Mouse (Mus musculus): Measurements from ENCODE around the gene Sars. TPM values are rescaled to one million over a fixed set of nuclear protein-coding genes. Genes with fewer than 3 reads are reported as not detected.

The Sars gene
- polyA plus RNA-seq, 1 experiment from 2014 or later = 119 TPM

- Histone ChIP-seq H3K4me3 (ENCODE audit: low read depth, low read length) (peak overlapping the region; percentile 44; the same call in 1 of the 2 replicates), H3K27me3 (ENCODE audit: insufficient read depth, low read length) (no peaks in the 10 kb centered on the region), H3K9ac (peak overlapping the region; percentile 17), H3K36me3 (ENCODE audit: insufficient read depth) (peaks cover 19% of the 10 kb centered on the region), H3K27ac (ENCODE audit: low read depth) (peak overlapping the region; percentile 25; the same call in 1 of the 2 replicates), H3K9me3 (ENCODE audit: low read depth, low read length) (no peaks in the 10 kb centered on the region), H3K4me2 (peak overlapping the region; percentile 78), H3K4me1 (ENCODE audit: insufficient read depth) (peaks cover 21% of the 10 kb centered on the region)
- 58% methylated on average over 14 of the region's 14 CpGs for whole genome bisulfite sequencing
- no peak for ATAC-seq (ENCODE audit: insufficient read depth)
- TF ChIP-seq CTCF (IDR thresholded peaks at IDR 0.05; ENCODE audit: low read depth) = no peak
- DNase-seq = peak; percentile 50
Observed at GRCm38 (mm10) chr3:108381945-108382875, 62.8 kb downstream of the Sars start.

GRCm38 (mm10) chr3:108380695-108381094 is 64.3 kb downstream of the Sars start:
- 81% methylated on average over 6 of the region's 6 CpGs for WGBS
- Histone ChIP-seq H3K4me2 (no peak overlapping the region), H3K4me3 (ENCODE audit: low read depth, low read length) (no peak overlapping the region), H3K4me1 (ENCODE audit: insufficient read depth) (peaks cover 21% of the 10 kb centered on the region), H3K9me3 (ENCODE audit: low read depth, low read length) (no peaks in the 10 kb centered on the region), H3K27me3 (ENCODE audit: insufficient read depth, low read length) (no peaks in the 10 kb centered on the region), H3K27ac (ENCODE audit: low read depth) (no peak overlapping the region), H3K9ac (no peak overlapping the region), H3K36me3 (ENCODE audit: insufficient read depth) (peaks cover 5% of the 10 kb centered on the region; the same call in 1 of the 2 replicates)
- peak; percentile 62 for TF ChIP-seq CTCF (IDR thresholded peaks at IDR 0.05; ENCODE audit: low read depth)
- DNase-seq (no peak), ATAC-seq (ENCODE audit: insufficient read depth) (no peak)

- no peaks in the 10 kb centered on the region for H3K27me3 ChIP-seq (ENCODE audit: insufficient read depth, low read length)
- H3K36me3 ChIP-seq (ENCODE audit: insufficient read depth) = no peaks in the 10 kb centered on the region
- DNase-seq (no peak), ATAC-seq (ENCODE audit: insufficient read depth) (no peak)
- peaks cover 10% of the 10 kb centered on the region for H3K4me1 ChIP-seq (ENCODE audit: insufficient read depth)
- no peaks in the 10 kb centered on the region for H3K9me3 ChIP-seq (ENCODE audit: low read depth, low read length)
- H3K4me2 ChIP-seq = no peak overlapping the region
- H3K4me3 ChIP-seq (ENCODE audit: low read depth, low read length) = no peak overlapping the region
- no peak for TF ChIP-seq CTCF (IDR thresholded peaks at IDR 0.05; ENCODE audit: low read depth)
- no peak overlapping the region for H3K27ac ChIP-seq (ENCODE audit: low read depth)
- H3K9ac ChIP-seq = no peak overlapping the region
- 72% methylated on average over 7 of the region's 7 CpGs for WGBS
Observed at GRCm38 (mm10) chr3:108378875-108379663, 65.9 kb downstream of the Sars start.

Other genes starting within 250 kb of the Sars start
- 2.0 TPM in 2 replicates for gene Cyb561d1, start 244.0 kb downstream of the Sars start, polyA plus RNA-seq (2014; fragmentation: Nextera tagmentation; extraction: Ambion mirVana)
- 14.0 and 18.1 TPM in 2 replicates for gene Atxn7l2, start 234.3 kb downstream of the Sars start, polyA plus RNA-seq (2014; fragmentation: Nextera tagmentation; extraction: Ambion mirVana)
- gene Sypl2, start 218.6 kb downstream of the Sars start, polyA plus RNA-seq (2014; fragmentation: Nextera tagmentation; extraction: Ambion mirVana) = 0.54 and 0.96 TPM in 2 replicates
- 320 and 323 TPM in 2 replicates for gene Psma5, start 188.3 kb downstream of the Sars start, polyA plus RNA-seq (2014; fragmentation: Nextera tagmentation; extraction: Ambion mirVana)
- gene Sort1, start 161.1 kb downstream of the Sars start, polyA plus RNA-seq (2014; fragmentation: Nextera tagmentation; extraction: Ambion mirVana) = 32.7 and 33.2 TPM in 2 replicates
- gene Mybphl, start 80.3 kb downstream of the Sars start, polyA plus RNA-seq (2014; fragmentation: Nextera tagmentation; extraction: Ambion mirVana) = 0.75 and 4.7 TPM in 2 replicates
- gene Psrc1, start 61.4 kb downstream of the Sars start, polyA plus RNA-seq (2014; fragmentation: Nextera tagmentation; extraction: Ambion mirVana) = 76.5 and 79.7 TPM in 2 replicates
- 8.3 and 9.4 TPM in 2 replicates for gene Celsr2, start 29.7 kb downstream of the Sars start, polyA plus RNA-seq (2014; fragmentation: Nextera tagmentation; extraction: Ambion mirVana)
- gene 1700013F07Rik, start 88.9 kb upstream of the Sars start, polyA plus RNA-seq (2014; fragmentation: Nextera tagmentation; extraction: Ambion mirVana) = 0.28 and 0.68 TPM in 2 replicates
- gene 5330417C22Rik, start 91.3 kb upstream of the Sars start, polyA plus RNA-seq (2014; fragmentation: Nextera tagmentation; extraction: Ambion mirVana) = 9.0 and 13.3 TPM in 2 replicates
- 41.6 and 43.6 TPM in 2 replicates for gene Tmem167b, start 117.3 kb upstream of the Sars start, polyA plus RNA-seq (2014; fragmentation: Nextera tagmentation; extraction: Ambion mirVana)
- 38.5 and 38.9 TPM in 2 replicates for gene Taf13, start 126.5 kb upstream of the Sars start, polyA plus RNA-seq (2014; fragmentation: Nextera tagmentation; extraction: Ambion mirVana)
- gene Wdr47, start 146.1 kb upstream of the Sars start, polyA plus RNA-seq (2014; fragmentation: Nextera tagmentation; extraction: Ambion mirVana) = 9.2 and 10.7 TPM in 2 replicates
- gene Clcc1, start 208.7 kb upstream of the Sars start, polyA plus RNA-seq (2014; fragmentation: Nextera tagmentation; extraction: Ambion mirVana) = 80.4 and 85.9 TPM in 2 replicates

All from lung, embryonic 14.5 days (tissue).